Mouse (Mus musculus): Measurements from ENCODE around the gene Gm14308. TPM values are rescaled to one million over a fixed set of nuclear protein-coding genes. Genes with fewer than 3 reads are reported as not detected.
"Not testable (repeated sequence)": the region's sequence is repeated elsewhere in the genome, so short reads cannot be mapped to it uniquely, and the experiment has no call there.

Gene Gm14308
- polyA plus RNA-seq (2016; fragmentation: Nextera tagmentation; extraction: Ambion mirVana), result 3.8 and 5.3 TPM in 2 replicates

GRCm38 (mm10) chr2:176636244-176636643 is at the start of gene Gm14308:
Gm14308 (minus strand) TSS chr2:176636344.
- not testable (repeated sequence) for ATAC-seq; H3K36me3 ChIP-seq; H3K27me3 ChIP-seq (replicated peaks); H3K9me3 ChIP-seq (replicated peaks); H3K27ac ChIP-seq; H3K9ac ChIP-seq; H3K4me1 ChIP-seq; H3K4me3 ChIP-seq; H3K4me2 ChIP-seq
- no CpG with 5 or more reads among the region's 4 CpGs for WGBS (ENCODE audit: insufficient replicate concordance)

- WGBS (ENCODE audit: insufficient replicate concordance), result no CpG with 5 or more reads among the region's 6 CpGs
- H3K9ac ChIP-seq; H3K36me3 ChIP-seq; H3K4me3 ChIP-seq; H3K9me3 ChIP-seq (replicated peaks); H3K27me3 ChIP-seq (replicated peaks); H3K4me2 ChIP-seq; H3K27ac ChIP-seq; H3K4me1 ChIP-seq; ATAC-seq: not testable (repeated sequence)
These were observed 34.1 kb upstream of the Gm14308 start, which contains the start of gene Zfp973 for GRCm38 (mm10) chr2:176670222-176670621. Zfp973 (plus strand) TSS chr2:176670522.

Other genes starting within 250 kb of the Gm14308 start
- gene Gm14435, start 212.8 kb downstream of the Gm14308 start, polyA plus RNA-seq (2016; fragmentation: Nextera tagmentation; extraction: Ambion mirVana), result 4.4 and 5.6 TPM in 2 replicates
- 1.1 and 1.5 TPM in 2 replicates for gene Gm14434, start 149.6 kb downstream of the Gm14308 start, polyA plus RNA-seq (2016; fragmentation: Nextera tagmentation; extraction: Ambion mirVana)
- gene Zfp967, start 115.3 kb downstream of the Gm14308 start, polyA plus RNA-seq (2016; fragmentation: Nextera tagmentation; extraction: Ambion mirVana), result not detected in 2 replicates
- 3.9 and 4.0 TPM in 2 replicates for gene Zfp973, start 34.2 kb upstream of the Gm14308 start, polyA plus RNA-seq (2016; fragmentation: Nextera tagmentation; extraction: Ambion mirVana)
- gene Gm14305, start 72.0 kb upstream of the Gm14308 start, polyA plus RNA-seq (2016; fragmentation: Nextera tagmentation; extraction: Ambion mirVana), result 7.4 and 7.8 TPM in 2 replicates
- 4.4 and 6.4 TPM in 2 replicates for gene Gm14295, start 162.3 kb upstream of the Gm14308 start, polyA plus RNA-seq (2016; fragmentation: Nextera tagmentation; extraction: Ambion mirVana)
- not detected in 2 replicates for gene Gm14408, start 194.8 kb upstream of the Gm14308 start, polyA plus RNA-seq (2016; fragmentation: Nextera tagmentation; extraction: Ambion mirVana)